Mouse (Mus musculus) right cerebral cortex, postnatal 14 days (tissue): Measurements from ENCODE around the gene Emilin1.

Experiments used
- DNase-seq: peaks from one replicate; pipeline ENCODE4 v3.0.0; 2022

The Emilin1 gene

DNA sequence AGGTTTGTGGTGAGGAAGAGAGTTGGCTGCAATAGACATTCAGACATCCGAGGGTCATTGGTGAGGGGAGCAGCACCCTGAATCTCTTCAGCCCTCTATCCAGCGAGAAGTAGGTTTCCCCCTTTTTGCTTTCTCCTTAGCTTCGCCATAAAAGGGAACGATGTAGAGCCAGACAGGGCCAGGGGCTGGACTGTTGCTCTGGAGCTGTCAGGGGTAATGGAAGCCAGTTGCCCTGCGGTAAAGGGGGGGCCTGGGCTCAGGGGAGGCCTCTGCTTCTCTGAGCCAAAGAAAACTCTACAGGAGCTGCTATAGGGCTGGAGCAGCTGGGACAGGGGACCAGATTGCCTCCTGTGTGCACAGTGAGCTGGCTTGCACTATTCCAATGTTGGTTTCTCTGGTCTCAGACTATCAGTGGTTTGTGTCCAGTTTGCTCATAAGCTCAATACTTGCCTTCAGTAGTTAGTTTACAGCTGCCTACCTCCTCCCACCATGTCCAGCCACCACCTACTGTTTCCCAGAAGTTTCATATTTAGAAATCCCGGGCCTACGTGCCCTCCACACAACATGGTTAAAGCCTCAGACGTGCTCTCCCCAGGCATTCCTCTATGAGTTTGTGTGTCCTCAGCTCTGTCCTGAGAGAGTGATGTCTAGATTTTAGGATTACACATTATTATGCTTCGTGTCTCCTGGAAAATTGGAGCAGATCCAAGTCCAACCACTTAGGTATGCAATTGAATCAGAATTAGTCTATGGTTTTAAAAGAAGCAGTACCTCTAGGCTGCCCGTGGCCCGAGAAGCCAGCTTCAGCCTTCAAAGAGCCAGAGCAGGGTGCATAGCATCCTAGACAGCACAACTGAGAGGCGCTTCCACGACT lies 4.5 kb upstream of the Emilin1 start:
- no peak for DNase-seq

- no peak for DNase-seq
Observed at GRCm38 (mm10) chr5:30909300-30909659, 3.9 kb upstream of the Emilin1 start.

GRCm38 (mm10) chr5:30909863-30910262 lies 3.3 kb upstream of the Emilin1 start:
- DNase-seq, result no peak

GRCm38 (mm10) chr5:30910481-30910880 lies 2.7 kb upstream of the Emilin1 start:
- no peak for DNase-seq

- no peak for DNase-seq
Observed at GRCm38 (mm10) chr5:30912156-30912555, 1.0 kb upstream of the Emilin1 start.

GRCm38 (mm10) chr5:30914101-30914635 lies 966 bp downstream of the Emilin1 start:
- DNase-seq, result no peak

DNA sequence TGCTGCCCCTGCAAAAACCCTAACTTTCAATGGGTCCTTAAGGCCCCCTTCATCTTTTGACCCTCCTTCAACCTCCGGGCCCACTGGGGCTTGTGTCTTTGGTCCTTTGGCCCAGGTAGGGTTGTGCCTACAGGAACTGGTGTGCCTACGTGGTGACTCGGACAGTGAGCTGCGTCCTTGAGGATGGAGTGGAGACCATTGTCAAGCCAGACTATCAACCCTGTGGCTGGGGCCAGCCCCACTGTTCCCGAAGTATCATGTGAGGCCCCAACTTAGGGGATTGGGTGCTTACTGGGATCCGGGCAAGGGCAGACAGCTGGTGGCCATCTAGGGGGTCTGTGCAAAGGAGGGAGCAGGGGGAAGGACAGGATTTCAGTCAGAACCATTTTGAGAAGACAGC lies 1.6 kb downstream of the Emilin1 start:
- DNase-seq, result no peak

GRCm38 (mm10) chr5:30915456-30915855 lies 2.3 kb downstream of the Emilin1 start:
- DNase-seq, result no peak

- peak; percentile 80 for DNase-seq
Observed at GRCm38 (mm10) chr5:30915974-30916433, 2.8 kb downstream of the Emilin1 start.

GRCm38 (mm10) chr5:30916841-30917240 lies 3.6 kb downstream of the Emilin1 start:
- DNase-seq, result no peak

DNA sequence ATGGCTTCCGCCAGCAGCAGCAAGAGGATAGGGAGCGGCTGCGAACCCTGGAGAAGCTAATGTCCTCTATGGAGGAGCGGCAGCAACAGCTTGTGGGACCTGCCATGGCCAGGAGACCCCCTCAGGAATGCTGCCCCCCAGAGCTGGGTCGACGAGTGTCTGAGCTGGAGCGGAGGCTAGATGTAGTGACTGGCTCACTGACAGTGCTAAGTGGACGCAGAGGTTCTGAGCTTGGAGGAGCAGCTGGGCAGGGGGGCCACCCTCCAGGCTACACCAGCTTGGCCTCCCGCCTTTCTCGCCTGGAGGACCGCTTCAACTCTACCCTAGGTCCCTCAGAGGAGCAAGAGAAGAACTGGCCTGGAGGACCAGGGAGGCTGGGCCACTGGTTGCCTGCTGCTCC lies 4.1 kb downstream of the Emilin1 start:
- DNase-seq, result no peak

DNA sequence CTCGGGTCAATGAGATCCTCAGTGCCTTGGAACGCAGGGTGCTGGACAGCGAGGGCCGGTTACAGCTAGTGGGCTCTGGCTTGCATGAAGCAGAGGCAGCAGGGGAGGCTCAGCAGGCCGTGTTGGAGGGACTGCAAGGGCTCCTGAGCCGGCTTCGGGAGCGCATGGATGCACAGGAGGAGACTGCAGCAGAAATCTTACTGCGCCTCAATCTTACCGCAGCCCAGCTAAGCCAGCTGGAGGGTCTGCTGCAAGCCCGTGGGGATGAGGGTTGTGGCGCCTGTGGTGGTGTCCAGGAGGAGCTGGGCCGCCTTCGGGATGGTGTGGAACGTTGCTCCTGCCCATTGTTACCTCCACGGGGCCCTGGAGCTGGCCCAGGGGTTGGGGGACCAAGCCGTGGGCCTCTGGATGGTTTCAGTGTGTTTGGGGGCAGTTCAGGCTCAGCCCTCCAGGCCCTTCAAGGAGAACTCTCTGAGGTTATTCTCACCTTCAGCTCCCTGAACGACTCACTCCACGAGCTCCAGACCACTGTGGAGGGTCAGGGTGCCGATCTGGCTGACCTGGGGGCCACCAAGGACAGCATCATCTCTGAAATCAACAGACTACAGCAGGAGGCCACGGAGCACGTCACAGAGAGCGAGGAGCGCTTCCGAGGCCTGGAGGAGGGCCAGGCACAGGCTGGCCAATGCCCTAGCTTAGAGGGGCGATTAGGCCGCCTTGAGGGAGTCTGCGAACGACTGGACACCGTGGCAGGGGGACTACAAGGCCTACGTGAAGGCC lies 4.9 kb downstream of the Emilin1 start:
- DNase-seq, result no peak

GRCm38 (mm10) chr5:30918691-30919090 lies 5.5 kb downstream of the Emilin1 start:
- DNase-seq, result no peak

DNA sequence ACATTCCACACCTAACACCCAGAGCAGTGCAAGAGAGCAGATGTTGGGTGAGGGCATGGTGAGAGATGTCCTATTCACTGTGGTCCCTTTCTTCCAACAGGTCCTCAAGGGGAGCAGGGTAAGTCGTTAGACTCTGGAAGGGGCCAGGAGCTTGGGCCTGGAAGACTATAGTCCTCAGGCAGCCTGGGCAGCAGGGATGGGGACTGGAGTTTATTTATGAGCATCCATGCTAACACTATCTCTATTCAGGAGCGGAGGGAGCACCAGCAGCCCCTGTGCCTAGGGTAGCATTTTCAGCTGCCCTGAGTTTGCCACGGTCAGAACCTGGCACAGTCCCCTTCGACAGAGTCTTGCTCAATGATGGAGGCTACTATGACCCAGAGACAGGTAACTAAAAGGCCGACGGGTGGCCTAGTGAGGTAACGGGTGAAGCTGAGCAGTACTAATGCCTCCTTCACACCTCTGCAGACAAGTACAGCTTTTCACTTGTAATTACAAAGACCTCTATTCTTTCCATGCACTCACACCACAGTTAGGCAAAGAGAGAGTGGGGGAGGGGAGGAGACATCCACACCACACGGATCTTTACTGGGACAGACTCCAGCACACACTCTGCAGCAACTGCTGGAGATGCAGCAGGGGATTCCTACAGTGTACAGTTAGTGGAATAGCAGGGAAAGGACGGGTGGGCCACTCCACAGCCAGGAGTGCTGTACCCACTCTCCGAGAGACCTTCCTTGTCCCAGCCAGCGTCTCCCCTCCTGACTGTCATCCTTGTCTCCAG lies 6.8 kb downstream of the Emilin1 start:
- no peak for DNase-seq

GRCm38 (mm10) chr5:30920621-30921020 lies 7.4 kb downstream of the Emilin1 start:
- no peak for DNase-seq

DNA sequence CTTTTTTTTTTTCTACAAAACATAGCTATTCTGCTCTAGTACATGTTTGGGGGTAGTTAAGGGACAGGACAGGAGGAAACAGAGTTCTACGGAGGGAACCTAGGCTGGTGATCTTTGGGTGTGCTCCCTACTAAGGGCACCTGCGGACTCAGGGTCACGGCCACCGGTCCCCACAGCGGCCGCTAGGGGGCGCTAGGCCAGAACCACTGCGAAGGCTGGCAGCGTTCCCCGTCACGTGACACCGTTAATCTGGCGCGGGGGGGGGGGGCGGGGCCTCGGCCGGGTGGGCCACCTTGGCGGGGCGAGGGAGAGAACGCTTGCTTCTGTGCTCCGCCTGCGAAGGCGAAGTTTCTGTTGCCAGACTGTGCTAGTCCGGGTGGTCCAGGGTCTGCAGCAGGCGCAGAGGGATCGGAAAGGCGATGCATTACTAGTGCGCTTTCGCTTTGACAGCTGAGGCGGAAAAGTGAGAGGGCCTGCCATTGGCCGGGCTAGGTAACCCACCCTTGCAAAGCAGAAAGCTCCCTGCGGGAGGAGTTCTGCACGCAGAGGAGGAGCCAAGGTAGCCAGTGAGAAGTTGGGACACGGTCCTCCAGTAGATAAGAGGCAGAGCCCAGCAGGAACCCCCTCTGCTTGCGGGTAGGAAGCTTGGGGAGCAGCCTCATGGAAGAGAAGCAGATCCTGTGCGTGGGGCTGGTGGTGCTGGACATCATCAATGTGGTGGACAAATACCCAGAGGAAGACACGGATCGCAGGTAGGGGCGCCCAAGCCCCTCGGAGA lies 8.2 kb downstream of the Emilin1 start, which contains the start of gene Khk:
Khk (plus strand) TSS at position 176 of the 778 bp plus-strand sequence.
- peak; percentile 94 for DNase-seq

- no peak for DNase-seq
Observed at GRCm38 (mm10) chr5:30922581-30923041, 9.4 kb downstream of the Emilin1 start.

DNA sequence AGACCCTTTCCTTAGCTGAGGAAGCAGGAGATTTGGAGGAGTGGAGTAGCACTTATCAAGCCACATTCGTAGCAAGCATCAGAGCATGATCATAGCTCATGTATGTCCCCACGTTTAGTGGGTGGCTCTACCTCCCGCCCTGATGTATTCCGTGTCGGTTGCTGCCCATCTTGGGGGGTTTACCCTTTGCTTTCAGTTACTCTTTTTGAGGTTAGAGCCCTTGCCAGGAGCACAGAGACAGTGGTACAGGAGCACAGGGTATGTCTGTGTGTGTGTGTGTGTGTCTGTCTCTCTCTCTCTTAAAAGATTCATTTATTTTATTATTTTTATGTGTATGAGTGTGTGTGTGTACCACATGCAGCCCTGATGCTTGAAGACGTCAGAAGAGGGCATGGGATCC lies 9.9 kb downstream of the Emilin1 start:
- no peak for DNase-seq

- no peak for DNase-seq
Observed at GRCm38 (mm10) chr5:30924614-30925013, 11.4 kb downstream of the Emilin1 start.

DNA sequence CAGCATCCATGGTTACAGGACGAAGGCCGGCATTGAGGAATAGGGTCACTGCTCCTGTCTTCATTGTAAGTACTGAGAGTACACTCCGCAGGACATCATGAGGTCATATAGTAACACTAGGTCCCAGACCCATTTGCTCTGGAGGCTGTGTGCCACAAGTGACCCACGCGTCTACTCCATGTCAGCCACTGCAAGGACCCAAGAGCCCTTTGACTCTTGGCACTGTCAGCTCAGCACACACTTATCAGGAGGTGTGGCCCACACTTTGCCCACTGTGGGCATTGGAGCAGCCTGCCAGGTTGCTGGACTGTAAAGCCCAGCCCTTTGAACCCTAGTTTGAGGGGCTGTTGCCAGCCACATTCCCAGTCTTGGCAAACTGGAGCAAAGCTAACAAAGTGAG lies 12.0 kb downstream of the Emilin1 start:
- DNase-seq, result no peak

DNA sequence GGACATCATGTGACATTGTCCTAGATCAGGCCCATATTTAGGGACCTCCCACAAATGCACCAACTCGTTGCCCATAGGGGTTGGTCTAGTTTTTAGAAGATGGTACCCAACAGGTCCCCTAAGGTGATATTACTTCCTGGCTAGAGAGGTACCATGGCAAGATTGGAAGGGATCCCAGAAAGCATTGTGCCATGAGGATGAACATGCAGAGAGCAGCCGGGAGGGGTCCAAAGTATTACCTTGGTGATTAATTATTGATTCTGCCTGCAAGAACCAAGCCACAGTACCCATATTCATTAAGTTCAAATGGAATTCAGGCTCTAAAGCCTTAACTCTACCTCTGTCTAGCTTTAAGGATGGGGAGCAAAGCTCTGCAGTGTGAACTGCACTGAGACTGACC lies 12.9 kb downstream of the Emilin1 start:
- DNase-seq, result no peak
